26 mouse cellular contexts compared by ENCODE assay signal in the genomic region with DNA sequence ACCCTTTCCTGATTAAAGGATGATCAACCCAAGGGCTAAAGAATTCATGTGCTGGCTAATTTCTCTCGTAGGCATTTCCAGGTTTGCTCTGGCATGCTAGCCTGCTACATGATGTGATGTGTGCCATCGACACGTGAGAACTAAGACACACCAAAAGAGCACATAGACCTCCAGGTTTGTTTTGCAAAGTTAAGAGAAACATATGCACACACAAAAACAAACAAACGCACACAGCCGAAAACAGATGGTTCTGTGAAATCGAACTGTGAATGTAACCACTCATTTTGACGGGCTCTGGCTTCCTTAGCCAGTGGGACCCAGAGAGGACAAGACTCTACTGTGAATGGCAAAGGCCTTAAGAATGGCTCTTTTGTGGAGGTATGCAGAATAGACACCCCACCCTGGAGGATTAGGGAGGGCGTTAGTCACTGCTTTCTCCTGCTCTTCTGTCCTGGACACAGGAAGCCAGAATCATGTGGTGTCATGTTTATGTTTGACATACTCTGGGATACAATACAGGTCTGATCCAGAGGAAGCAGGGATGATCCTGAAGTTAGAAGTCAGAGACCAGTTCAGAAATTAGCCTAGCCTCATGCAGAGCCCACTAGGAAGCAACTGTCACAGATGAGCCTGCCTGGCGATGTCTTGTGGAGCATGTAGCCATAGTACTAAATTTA.
A peak's percentile ranks its signal among the peaks of the same experiment; 100 is the strongest.
DNase-seq lines count a peak whose midpoint lies in the region; ATAC-seq and TF ChIP-seq lines count a peak whose summit lies in the region.
"Had no signal": no experiment of that assay in that cellular context is flagged by ENCODE, and none has a peak within 500 bp of the region (broad histone marks: within the 10 kb centered on the region; RNA-seq: fewer than 3 reads in every experiment).

No protein-coding gene starts in this region.

- H3K27ac ChIP-seq in heart, embryonic 11.5 days (ENCODE audit: low read depth, low read length): peak overlapping the region; percentile 29; the same call in 1 of the 2 replicates
- H3K27ac ChIP-seq in hindbrain, postnatal 0 days: no peak overlapping the region
- H3K27ac ChIP-seq in hindbrain, embryonic 14.5 days: no peak overlapping the region
- peak overlapping the region; percentile 51; the same call in 1 of the 2 replicates for H3K27ac ChIP-seq in kidney, embryonic 16.5 days (ENCODE audit: low read length)
- H3K27ac ChIP-seq: embryonic facial prominence, embryonic 10.5 days; limb, embryonic 10.5 days; liver, embryonic 15.5 days; macrophage; midbrain, embryonic 15.5 days; neural tube, embryonic 12.5 days had no signal

- H3K27me3 ChIP-seq in heart, embryonic 11.5 days (ENCODE audit: control insufficient read depth, insufficient read depth, low read length): no peaks in the 10 kb centered on the region
- H3K27me3 ChIP-seq in hindbrain, postnatal 0 days (ENCODE audit: insufficient read depth, low read length): no peaks in the 10 kb centered on the region
- no peaks in the 10 kb centered on the region for H3K27me3 ChIP-seq in hindbrain, embryonic 14.5 days (ENCODE audit: control insufficient read depth, insufficient read depth, low read length)
- H3K27me3 ChIP-seq in kidney, embryonic 16.5 days (ENCODE audit: insufficient read depth, low read length): no peaks in the 10 kb centered on the region
- H3K27me3 ChIP-seq: CH12.LX; liver, embryonic 15.5 days; midbrain, embryonic 15.5 days; neural tube, embryonic 12.5 days had no signal

- TF ChIP-seq CTCF in hindbrain, postnatal 0 days (IDR thresholded peaks at IDR 0.05; ENCODE audit: low read depth): no peak
- TF ChIP-seq CTCF in brain, embryonic 14.5 days (IDR thresholded peaks at IDR 0.05; ENCODE audit: borderline replicate concordance, extremely low read depth, insufficient read depth, insufficient read length): no peak

- no peak overlapping the region for H3K4me2 ChIP-seq in heart, embryonic 11.5 days
- H3K4me2 ChIP-seq in hindbrain, postnatal 0 days (ENCODE audit: low read depth, low read length): no peak overlapping the region
- H3K4me2 ChIP-seq in hindbrain, embryonic 14.5 days (replicated peaks): no peak overlapping the region
- no peak overlapping the region for H3K4me2 ChIP-seq in kidney, embryonic 16.5 days (replicated peaks; ENCODE audit: low read depth, low read length)
- H3K4me2 ChIP-seq: liver, embryonic 15.5 days; midbrain, embryonic 15.5 days; neural tube, embryonic 12.5 days had no signal

- ATAC-seq in heart, embryonic 11.5 days (replicated peaks; ENCODE audit: insufficient number of reproducible peaks, low FRiP score, low TSS enrichment): no peak
- peak; percentile 27; the same call in 1 of the 2 replicates for ATAC-seq in hindbrain, postnatal 0 days
- no peak for ATAC-seq in hindbrain, embryonic 14.5 days (ENCODE audit: low FRiP score)
- no peak for ATAC-seq in kidney, embryonic 16.5 days (ENCODE audit: low FRiP score, low TSS enrichment)
- ATAC-seq: hindbrain, embryonic 16.5 days; midbrain, embryonic 15.5 days had no signal

- no peak for DNase-seq in heart, adult 9 months (ENCODE audit: low spot score in 2 of 2)
- no peak for DNase-seq in hindbrain, postnatal 0 days (ENCODE audit: low spot score)
- no peak for DNase-seq in hindbrain, embryonic 14.5 days (ENCODE audit: low spot score)
- no peak for DNase-seq in kidney, adult 18-20 months
- DNase-seq in brain, embryonic 14.5 days (ENCODE audit: low read depth): peak; percentile 57
- DNase-seq: adrenal gland, adult 2 months; B cell, adult 2 months; cerebellum, adult 11-12 months; cerebellum, postnatal 10 days; gastrocnemius, postnatal 36 days; kidney, postnatal 10 days; liver; retina, postnatal 1 day; right cerebral cortex, postnatal 25 days; spleen, adult 18-20 months had no signal

- H3K9me3 ChIP-seq in heart, embryonic 11.5 days (replicated peaks; ENCODE audit: control insufficient read depth, low read length): no peaks in the 10 kb centered on the region
- H3K9me3 ChIP-seq in hindbrain, postnatal 0 days (ENCODE audit: low read length): no peaks in the 10 kb centered on the region
- no peaks in the 10 kb centered on the region for H3K9me3 ChIP-seq in hindbrain, embryonic 14.5 days (ENCODE audit: control insufficient read depth, low read length)
- no peaks in the 10 kb centered on the region for H3K9me3 ChIP-seq in kidney, embryonic 16.5 days (ENCODE audit: low read length)
- H3K9me3 ChIP-seq: embryonic facial prominence, embryonic 10.5 days; limb, embryonic 10.5 days; liver, embryonic 15.5 days; midbrain, embryonic 15.5 days; neural tube, embryonic 12.5 days had no signal

- peaks cover 14% of the 10 kb centered on the region for H3K4me1 ChIP-seq in heart, embryonic 11.5 days (ENCODE audit: control insufficient read depth, insufficient read depth, low read length)
- H3K4me1 ChIP-seq in hindbrain, postnatal 0 days (ENCODE audit: insufficient read depth, low read length): peaks cover 4% of the 10 kb centered on the region; the same call in 1 of the 2 replicates
- peaks cover 5% of the 10 kb centered on the region; the same call in 1 of the 2 replicates for H3K4me1 ChIP-seq in hindbrain, embryonic 14.5 days (replicated peaks; ENCODE audit: control insufficient read depth, insufficient read depth, low read length)
- H3K4me1 ChIP-seq in kidney, embryonic 16.5 days (ENCODE audit: insufficient read depth, low read length): peaks cover 23% of the 10 kb centered on the region
- H3K4me1 ChIP-seq: midbrain, embryonic 15.5 days; neural tube, embryonic 12.5 days had no signal

- WGBS in heart, embryonic 11.5 days (ENCODE audit: insufficient replicate concordance): 79% methylated on average over 9 of the region's 9 CpGs
- 72% methylated on average over 9 of the region's 9 CpGs for WGBS in hindbrain, postnatal 0 days
- 73% methylated on average over 9 of the region's 9 CpGs for WGBS in hindbrain, embryonic 14.5 days
- WGBS in kidney, embryonic 16.5 days: 76% methylated on average over 9 of the region's 9 CpGs

- no peak for TF ChIP-seq POLR2A in brain, embryonic 14.5 days (IDR thresholded peaks at IDR 0.05; ENCODE audit: borderline replicate concordance, extremely low read depth, insufficient read depth, insufficient read length, poor library complexity, severe bottlenecking)

- H3K9ac ChIP-seq in heart, embryonic 11.5 days (ENCODE audit: low read depth, low read length): no peak overlapping the region
- H3K9ac ChIP-seq in hindbrain, postnatal 0 days (replicated peaks; ENCODE audit: low read length): no peak overlapping the region
- no peak overlapping the region for H3K9ac ChIP-seq in hindbrain, embryonic 14.5 days
- no peak overlapping the region for H3K9ac ChIP-seq in kidney, embryonic 16.5 days (replicated peaks; ENCODE audit: low read length)
- H3K9ac ChIP-seq: liver, embryonic 15.5 days; midbrain, embryonic 15.5 days; neural tube, embryonic 12.5 days had no signal

- H3K36me3 ChIP-seq in heart, embryonic 11.5 days (ENCODE audit: control insufficient read depth, insufficient read depth, low read length): no peaks in the 10 kb centered on the region
- no peaks in the 10 kb centered on the region for H3K36me3 ChIP-seq in hindbrain, postnatal 0 days (ENCODE audit: insufficient read depth, low read length)
- no peaks in the 10 kb centered on the region for H3K36me3 ChIP-seq in hindbrain, embryonic 14.5 days (replicated peaks; ENCODE audit: control insufficient read depth, insufficient read depth)
- no peaks in the 10 kb centered on the region for H3K36me3 ChIP-seq in kidney, embryonic 16.5 days (ENCODE audit: insufficient read depth, low read length)
- H3K36me3 ChIP-seq: embryonic facial prominence, embryonic 10.5 days; G1E; limb, embryonic 10.5 days; liver, embryonic 15.5 days; midbrain, embryonic 15.5 days; neural tube, embryonic 12.5 days had no signal

- H3K4me3 ChIP-seq in heart, embryonic 11.5 days (ENCODE audit: low read depth, low read length): no peak overlapping the region
- no peak overlapping the region for H3K4me3 ChIP-seq in hindbrain, postnatal 0 days (ENCODE audit: low read length)
- H3K4me3 ChIP-seq in hindbrain, embryonic 14.5 days (replicated peaks; ENCODE audit: low read length): no peak overlapping the region
- no peak overlapping the region for H3K4me3 ChIP-seq in kidney, embryonic 16.5 days (ENCODE audit: low read length)
- H3K4me3 ChIP-seq: embryonic facial prominence, embryonic 10.5 days; limb, embryonic 10.5 days; liver, embryonic 15.5 days; midbrain, embryonic 15.5 days; neural tube, embryonic 12.5 days had no signal

Comparison
In these comparisons a context has a peak if more than half of its experiments do, and no peak if none do; other contexts are left out.
1. H3K27ac ChIP-seq: peak in heart, embryonic 11.5 days (single experiment) and kidney, embryonic 16.5 days (single experiment); none in hindbrain, postnatal 0 days (single experiment) and hindbrain, embryonic 14.5 days (single experiment).